Mouse (Mus musculus): ENCODE results near the gene Akap13.
"Not testable (repeated sequence)": the region's sequence is repeated elsewhere in the genome, so short reads cannot be mapped to it uniquely, and the experiment has no call there.

The Akap13 gene

DNA sequence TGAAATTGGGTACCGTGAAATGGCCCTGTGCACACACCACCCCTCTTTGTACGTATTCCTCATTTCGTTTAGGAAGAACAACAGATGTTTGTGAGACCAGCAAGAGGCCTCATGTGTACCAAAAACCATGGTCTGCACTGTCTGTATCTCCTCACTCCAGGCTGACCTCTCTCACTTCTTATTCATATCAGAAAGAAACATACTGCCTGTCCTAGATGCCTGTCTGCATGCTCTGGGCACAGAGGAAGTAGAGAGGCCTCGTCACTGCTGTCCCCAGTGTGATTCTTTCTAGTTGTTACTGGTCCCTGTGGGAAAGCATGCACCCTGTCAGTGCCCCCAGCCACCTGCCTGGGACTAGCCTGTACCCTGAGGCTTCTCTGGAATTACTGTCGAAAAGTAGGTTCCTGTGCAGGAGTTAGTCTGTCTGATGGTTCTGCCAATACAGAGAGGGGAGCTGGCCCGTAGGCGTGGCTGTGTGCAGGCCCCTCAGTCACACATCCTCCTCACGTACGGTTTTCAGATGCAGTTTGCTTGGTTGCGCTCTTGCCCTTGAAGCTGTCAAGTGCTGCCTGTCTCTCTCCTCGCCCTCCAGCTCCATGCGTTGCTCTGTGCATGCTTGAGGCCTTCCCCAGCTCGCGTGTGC lies 295.9 kb downstream of the Akap13 start:
- in situ Hi-C loops (cut with MboI, MseI): no loop called here

DNA sequence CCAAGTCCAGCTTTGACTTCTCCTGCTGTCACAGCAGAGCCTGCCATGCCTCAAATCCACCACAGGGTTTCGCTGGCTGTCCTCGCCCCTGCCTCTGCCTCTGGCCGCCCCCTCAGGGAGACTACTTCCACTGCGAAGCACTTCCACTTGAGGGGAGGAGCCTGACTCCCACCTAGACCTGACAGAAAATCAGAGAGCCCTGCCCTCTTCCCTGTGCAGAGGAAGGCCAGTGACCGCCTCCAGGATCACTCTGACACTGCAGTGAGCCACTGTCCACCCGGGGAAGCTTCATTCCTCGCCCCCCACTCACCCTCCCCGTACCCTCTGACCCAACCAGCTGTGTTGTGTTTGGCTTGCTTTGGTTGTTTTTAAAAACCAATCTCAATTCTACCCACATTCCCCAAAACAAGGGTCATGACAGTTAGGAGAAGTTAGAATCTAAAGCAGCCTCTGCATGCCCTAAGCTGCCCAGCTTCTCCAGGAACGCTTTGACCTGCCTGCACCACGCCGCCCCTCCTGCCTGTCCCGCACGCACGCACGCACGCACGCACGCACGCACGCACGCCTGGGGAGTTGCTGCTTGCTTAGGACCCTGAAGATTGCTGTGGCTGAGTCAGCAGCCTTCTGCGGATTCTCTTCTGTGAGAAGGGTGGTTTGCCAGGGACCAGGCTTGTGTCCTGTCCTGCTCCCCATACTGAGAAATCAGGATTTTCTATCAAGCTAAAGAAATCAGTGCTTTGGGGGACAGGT lies 297.3 kb downstream of the Akap13 start:
- in situ Hi-C loops (cut with MboI, MseI): no loop called here

- in situ Hi-C loops (cut with MboI, MseI): no loop called here
Measured at GRCm38 (mm10) chr7:75753192-75753783, 298.0 kb downstream of the Akap13 start.

- in situ Hi-C loops (cut with MboI, MseI): no loop called here
Measured at GRCm38 (mm10) chr7:75754587-75755499, 299.5 kb downstream of the Akap13 start.

- in situ Hi-C loops (cut with MboI, MseI): no loop called here
Measured at GRCm38 (mm10) chr7:75755861-75756449, 300.6 kb downstream of the Akap13 start.

DNA sequence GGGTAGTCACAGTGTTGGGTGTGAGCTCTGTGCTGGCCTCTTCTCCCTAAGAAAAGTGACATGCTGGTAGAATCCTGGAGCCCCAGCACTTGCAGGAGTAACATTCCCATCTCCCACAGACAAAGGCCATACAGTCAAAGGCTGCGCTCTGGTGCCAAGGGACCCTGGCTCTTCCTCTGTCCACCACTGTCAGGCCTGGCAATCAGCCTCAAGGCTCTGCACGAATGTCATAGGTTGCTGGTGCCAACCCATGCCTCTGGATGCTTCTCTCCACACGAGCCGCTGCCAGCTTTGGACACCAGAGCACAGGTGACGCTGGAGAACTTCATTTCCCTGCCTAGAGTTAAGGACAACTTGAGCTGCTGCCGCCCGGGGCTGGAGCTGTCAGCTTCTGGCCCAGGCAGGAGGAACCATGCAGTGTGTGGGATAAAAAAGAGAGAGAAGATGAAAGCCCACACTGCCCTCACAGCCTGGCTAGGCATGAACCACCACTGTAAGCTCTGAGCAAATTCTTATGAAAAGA lies 304.7 kb downstream of the Akap13 start:
- in situ Hi-C loops (cut with MboI, MseI): no loop called here

DNA sequence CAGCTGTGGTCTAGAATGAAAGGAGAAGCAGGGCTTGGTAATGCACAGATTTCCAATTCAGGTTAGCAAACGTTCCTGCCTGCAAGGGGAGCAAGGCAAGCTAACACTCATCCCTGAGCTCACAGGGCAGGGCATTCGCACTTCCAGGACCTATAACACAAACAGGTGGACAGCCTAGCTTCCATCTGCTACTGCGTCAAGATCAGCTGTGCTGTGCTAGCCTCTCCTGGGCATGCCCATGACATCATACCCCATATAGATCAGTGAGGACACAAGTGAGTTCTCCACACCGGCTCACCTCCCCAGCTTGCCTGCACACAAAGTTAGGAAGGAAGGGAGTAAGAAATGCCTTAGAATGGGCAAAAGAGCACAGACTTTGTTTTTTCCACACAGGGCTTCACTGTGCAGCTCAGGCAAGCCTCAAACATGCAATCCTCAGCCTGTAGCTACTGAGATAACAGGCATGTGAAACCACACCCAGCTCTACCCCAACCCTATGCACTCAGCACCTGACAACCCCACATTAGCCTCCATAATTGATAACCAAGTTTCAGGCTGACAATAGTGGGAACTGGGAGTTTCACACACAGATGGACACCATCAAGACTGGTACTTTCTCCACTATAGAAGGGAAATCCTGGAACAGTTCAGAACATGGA lies 305.5 kb downstream of the Akap13 start:
- in situ Hi-C loops (cut with MboI, MseI): not testable (repeated sequence)

DNA sequence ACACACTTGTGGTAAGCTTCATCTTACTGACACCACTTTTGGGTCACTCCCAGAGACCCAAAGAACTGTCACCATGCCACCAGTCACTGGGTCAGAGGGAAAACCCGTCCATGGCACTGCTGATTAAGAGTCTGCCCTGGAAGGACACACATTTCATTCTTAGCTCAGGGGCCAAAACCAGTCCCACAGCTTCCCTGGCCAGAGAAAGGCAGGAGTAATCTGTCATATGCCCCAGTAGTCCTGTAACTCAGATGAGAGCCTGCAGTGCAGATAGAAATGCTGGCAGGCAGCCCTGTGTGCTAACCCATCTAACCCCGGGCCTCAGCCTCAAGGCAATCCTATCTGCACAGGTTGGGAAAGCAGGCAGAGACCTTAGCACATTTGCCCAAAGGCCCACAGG lies 306.9 kb downstream of the Akap13 start:
- in situ Hi-C loops (cut with MboI, MseI): not testable (repeated sequence)

- in situ Hi-C loops (cut with MboI, MseI): not testable (repeated sequence)
Measured at GRCm38 (mm10) chr7:75767080-75767769, 311.9 kb downstream of the Akap13 start.

DNA sequence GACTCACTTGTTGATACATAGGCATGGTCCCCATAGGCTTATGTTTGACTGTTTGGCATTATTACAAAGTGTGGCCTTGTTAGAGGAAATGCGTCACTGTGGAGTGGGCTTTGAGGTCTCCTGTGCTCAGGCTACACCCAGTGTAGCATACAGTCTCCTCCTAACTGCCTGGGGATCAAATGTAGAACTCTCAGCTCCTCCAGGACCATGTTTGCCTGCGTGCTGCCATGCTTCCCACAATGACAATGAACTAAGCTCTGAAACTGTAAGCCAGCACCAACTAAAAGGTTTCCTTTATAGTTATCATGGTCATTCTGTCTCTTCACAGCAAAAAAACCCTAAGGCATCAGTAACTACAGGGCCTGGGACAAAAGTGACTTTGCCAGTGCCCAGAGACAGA lies 312.8 kb downstream of the Akap13 start:
- in situ Hi-C loops (cut with MboI, MseI): no loop called here

DNA sequence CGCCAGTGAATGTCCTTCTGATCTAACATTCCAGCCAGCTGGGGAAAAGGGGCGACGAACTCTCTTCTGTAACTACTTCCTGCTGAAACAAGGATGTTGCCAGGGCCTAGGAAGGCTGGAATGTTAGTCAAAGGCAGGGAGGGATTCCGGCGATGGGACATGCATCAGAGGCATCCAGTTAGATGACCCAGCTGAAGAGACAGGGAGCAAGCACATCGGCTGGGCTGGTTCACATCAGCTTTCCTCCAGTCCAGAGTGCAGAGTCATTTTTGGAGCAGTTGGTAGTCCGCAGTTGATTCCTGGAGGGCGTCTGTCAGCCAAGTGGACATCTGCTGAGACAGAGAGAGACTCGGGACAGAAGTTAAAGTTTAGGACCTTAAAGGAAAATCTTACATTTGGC lies 314.6 kb downstream of the Akap13 start:
- in situ Hi-C loops (cut with MboI, MseI): no loop called here

GRCm38 (mm10) chr7:75774095-75775078 lies 319.1 kb downstream of the Akap13 start:
- in situ Hi-C loops (cut with MboI, MseI): not testable (repeated sequence)

DNA sequence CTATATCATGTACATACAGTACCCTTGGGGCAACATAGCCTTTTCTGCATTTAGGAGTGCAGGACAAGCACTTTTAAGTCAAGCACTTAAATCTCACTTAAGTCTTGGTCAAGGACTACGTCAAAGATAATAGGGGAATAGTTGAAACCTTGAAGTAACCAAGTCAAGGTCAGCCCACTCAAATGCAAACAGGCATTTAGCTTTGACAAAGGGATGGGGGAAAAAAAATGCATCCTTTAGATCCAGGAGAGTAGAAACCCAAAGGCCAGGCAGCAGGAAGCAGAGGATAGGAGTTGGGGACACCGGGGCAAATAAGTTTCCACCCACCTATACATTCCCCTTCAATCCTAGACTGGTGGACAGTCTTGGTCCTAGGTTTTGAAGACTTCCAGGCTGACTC lies 322.7 kb downstream of the Akap13 start:
- in situ Hi-C loops (cut with MboI, MseI): no loop called here

GRCm38 (mm10) chr7:75780812-75781211 lies 325.5 kb downstream of the Akap13 start:
- in situ Hi-C loops (cut with MboI, MseI): no loop called here

GRCm38 (mm10) chr7:75781298-75781947 lies 326.1 kb downstream of the Akap13 start:
- in situ Hi-C loops (cut with MboI, MseI): no loop called here

GRCm38 (mm10) chr7:75781948-75782722 lies 326.8 kb downstream of the Akap13 start:
- in situ Hi-C loops (cut with MboI, MseI): no loop called here

DNA sequence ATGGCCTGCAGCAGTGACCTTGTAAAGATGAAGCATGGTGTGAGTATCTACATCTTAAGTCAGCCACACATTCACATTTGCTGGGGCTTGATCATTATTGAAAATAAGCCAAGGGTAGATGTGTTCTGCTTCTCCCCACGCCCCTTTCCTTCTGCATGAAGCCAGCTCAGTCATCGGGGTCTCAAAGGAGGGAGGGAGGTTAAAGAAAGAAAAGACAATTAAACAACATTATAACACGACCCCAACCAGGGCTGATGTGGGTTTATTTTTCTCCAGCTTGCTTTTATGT lies 327.3 kb downstream of the Akap13 start:
- in situ Hi-C loops (cut with MboI, MseI): no loop called here

Data from T-helper 1 cell (primary cell).